Mouse (Mus musculus) Patski (cell line): Measurements from ENCODE around the gene Ap1m2. TPM values are rescaled to one million over a fixed set of nuclear protein-coding genes. Genes with fewer than 3 reads are reported as not detected.
"Not testable (repeated sequence)": the region's sequence is repeated elsewhere in the genome, so short reads cannot be mapped to it uniquely, and the experiment has no call there.

Source experiments
- ATAC-seq: fragments of 100-300 bp; one replicate; pipeline ENCODE4 v1.8.0; 2021
- CTCF ChIA-PET: fragments of 350-600 bp; sonication (Branson Sonifier 250); formaldehyde crosslinking; loops from one replicate; lab custom pipeline; 2022; ENCODE audit warnings: inconsistent platforms; lab: Charles Lee
- POLR2A ChIA-PET: fragments of 350-600 bp; sonication (Branson Sonifier 250); formaldehyde crosslinking; loops from one replicate; lab custom pipeline; 2022; ENCODE audit warnings: antibody characterized with exemption, inconsistent platforms; lab: Charles Lee
- DNase-seq: peaks from one replicate; pipeline ENCODE4 v3.0.0-alpha.2; 2011; ENCODE audit warnings: low read depth, low spot score
- H3K27me3 ChIP-seq: fragments of 371-371 bp; one replicate; pipeline ENCODE4 v1.5.1; 2021
- CTCF ChIP-seq: fragments of 100-300 bp; IDR thresholded peaks from one replicate; pipeline ENCODE4 v1.5.1; 2021
- in situ Hi-C: fragments of 300-500 bp; cut with MboI; formaldehyde crosslinking; loops from 3 replicates; pipeline ENCODE4 v1.11.1; 2018; ENCODE audit warnings: low pct_unique_long_range_greater_than_20kb, mixed read lengths
- polyA plus RNA-seq: library from polyadenylated mRNA; unstranded; gene quantifications from one replicate; pipeline ENCODE4 v1.2.3, GENCODE M21; 2021

Gene Ap1m2
- polyA plus RNA-seq, 1 experiment from 2014 or later, result not detected

- in situ Hi-C loops, result no loop called here
- CTCF ChIA-PET, result interaction anchor here (2.8 kb wide), 1 partner anchor 28 kb away, joined by 18 read pairs; no protein-coding TSS in a partner anchor
- ATAC-seq (no peak), DNase-seq (no peak)
- no peak for TF ChIP-seq CTCF
- no peaks in the 10 kb centered on the region for H3K27me3 ChIP-seq
- POLR2A ChIA-PET, result no interaction called here
These were observed 16.9 kb upstream of the Ap1m2 start for GRCm38 (mm10) chr9:21329041-21329440.

- POLR2A ChIA-PET, result interaction anchor here (0.9 kb wide), 1 partner anchor 10 kb away, joined by 3 read pairs; no protein-coding TSS in a partner anchor
- in situ Hi-C loops, result no loop called here
- ATAC-seq (no peak), DNase-seq (no peak)
- CTCF ChIA-PET, result no interaction called here
- no peaks in the 10 kb centered on the region for H3K27me3 ChIP-seq
- no peak for TF ChIP-seq CTCF
These were observed 15.9 kb upstream of the Ap1m2 start for GRCm38 (mm10) chr9:21328041-21328440.

- no peak for DNase-seq
- H3K27me3 ChIP-seq, result no peaks in the 10 kb centered on the region
- ATAC-seq, result no peak
- in situ Hi-C loops, result no loop called here
- POLR2A ChIA-PET, result interaction anchor here (0.9 kb wide), 1 partner anchor 11 kb away, joined by 3 read pairs; no protein-coding TSS in a partner anchor
- TF ChIP-seq CTCF, result no peak
- CTCF ChIA-PET, result no interaction called here
These were observed 15.4 kb upstream of the Ap1m2 start for GRCm38 (mm10) chr9:21327569-21327968.

GRCm38 (mm10) chr9:21324269-21324668 lies 12.1 kb upstream of the Ap1m2 start:
- ATAC-seq (no peak), DNase-seq (no peak)
- in situ Hi-C loops, result no loop called here
- TF ChIP-seq CTCF, result no peak
- CTCF ChIA-PET, result no interaction called here
- POLR2A ChIA-PET, result interaction anchor here (0.5 kb wide), 1 partner anchor 9 kb away, joined by 4 read pairs; no protein-coding TSS in a partner anchor
- H3K27me3 ChIP-seq, result no peaks in the 10 kb centered on the region

- ATAC-seq, DNase-seq, in situ Hi-C loops, H3K27me3 ChIP-seq: not testable (repeated sequence)
- ChIA-PET CTCF (interaction anchor here (1.2 to 3.6 kb wide), 2 partner anchors 13 to 35 kb away, joined by 4 to 15 read pairs; no protein-coding TSS in a partner anchor), POLR2A (interaction anchor here (0.7 kb wide), 1 partner anchor 99 kb away, joined by 3 read pairs; no protein-coding TSS in a partner anchor)
These were observed 10.8 kb upstream of the Ap1m2 start for GRCm38 (mm10) chr9:21322917-21323297.

- DNase-seq, result no peak
- in situ Hi-C loops, result no loop called here
- CTCF ChIA-PET, result interaction anchor here (3.6 kb wide), 1 partner anchor 14 kb away, joined by 15 read pairs; no protein-coding TSS in a partner anchor
- ATAC-seq, result no peak
- no peak for TF ChIP-seq CTCF
- no peaks in the 10 kb centered on the region for H3K27me3 ChIP-seq
- POLR2A ChIA-PET, result no interaction called here
These were observed 10.2 kb upstream of the Ap1m2 start for GRCm38 (mm10) chr9:21322211-21322916.

GRCm38 (mm10) chr9:21321513-21321835 lies 9.3 kb upstream of the Ap1m2 start:
- CTCF ChIA-PET, result interaction anchor here (0.6 to 3.8 kb wide), 4 partner anchors 9 to 101 kb away, joined by 3 to 19 read pairs (median 12); no protein-coding TSS in a partner anchor
- ATAC-seq (no peak), DNase-seq (no peak)
- POLR2A ChIA-PET, result interaction anchor here (1.0 to 2.2 kb wide), 3 partner anchors 9 to 35 kb away, joined by 3 to 13 read pairs (median 3); no protein-coding TSS in a partner anchor
- in situ Hi-C loops, result no loop called here
- no peak for TF ChIP-seq CTCF
- H3K27me3 ChIP-seq, result no peaks in the 10 kb centered on the region

- TF ChIP-seq CTCF, result no peak
- no peak for DNase-seq
- POLR2A ChIA-PET, result interaction anchor here (0.7 to 2.2 kb wide), 6 partner anchors 9 to 44 kb away, joined by 3 to 13 read pairs (median 3); no protein-coding TSS in a partner anchor
- in situ Hi-C loops, result no loop called here
- peak; percentile 74 for ATAC-seq
- CTCF ChIA-PET, result interaction anchor here (0.6 to 3.8 kb wide), 9 partner anchors 9 to 100 kb away, joined by 3 to 19 read pairs (median 4); no protein-coding TSS in a partner anchor
- no peaks in the 10 kb centered on the region for H3K27me3 ChIP-seq
These were observed 8.7 kb upstream of the Ap1m2 start, which contains the start of gene Slc44a2 for GRCm38 (mm10) chr9:21320619-21321512. TSS of gene Slc44a2 (plus strand) at chr9:21320698.

- in situ Hi-C loops, result no loop called here
- DNase-seq (no peak), ATAC-seq (no peak)
- TF ChIP-seq CTCF, result no peak
- ChIA-PET POLR2A (interaction anchor here (1.0 to 2.2 kb wide), 4 partner anchors 10 to 45 kb away, joined by 3 to 13 read pairs (median 4); no protein-coding TSS in a partner anchor), CTCF (interaction anchor here (1.0 to 3.8 kb wide), 8 partner anchors 10 to 99 kb away, joined by 3 to 19 read pairs (median 4); no protein-coding TSS in a partner anchor)
- no peaks in the 10 kb centered on the region for H3K27me3 ChIP-seq
These were observed 8.1 kb upstream of the Ap1m2 start for GRCm38 (mm10) chr9:21320280-21320618.

- no peak for DNase-seq
- POLR2A ChIA-PET, result interaction anchor here (0.6 to 2.2 kb wide), 4 partner anchors 11 to 37 kb away, joined by 3 to 13 read pairs (median 4); no protein-coding TSS in a partner anchor
- CTCF ChIA-PET, result interaction anchor here (1.1 to 3.8 kb wide), 5 partner anchors 11 to 99 kb away, joined by 3 to 19 read pairs (median 4); no protein-coding TSS in a partner anchor
- TF ChIP-seq CTCF, result no peak
- in situ Hi-C loops, result loop anchor here (5.0 kb wide), 1 partner anchor 33 kb away; no protein-coding TSS in a partner anchor
- no peaks in the 10 kb centered on the region for H3K27me3 ChIP-seq
- ATAC-seq, result no peak
These were observed 7.4 kb upstream of the Ap1m2 start for GRCm38 (mm10) chr9:21319503-21319902.
